Mouse (Mus musculus): Measurements from ENCODE around the gene Acsl6. TPM values are rescaled to one million over a fixed set of nuclear protein-coding genes. Genes with fewer than 3 reads are reported as not detected.
A peak's percentile ranks its signal among the peaks of the same experiment; 100 is the strongest.
"Not testable (repeated sequence)": the region's sequence is repeated elsewhere in the genome, so short reads cannot be mapped to it uniquely, and the experiment has no call there.

The Acsl6 gene
- total RNA-seq (2021): 10 to 100 TPM; 23.3 to 30.9 TPM
- long read RNA-seq, experiment 1, full-length matches to known transcripts: 19 of 41 reads
- long read RNA-seq, experiment 1, partial matches to known transcripts: 6 of 41 reads
- long read RNA-seq, experiment 1, other reads (novel, unspliced or antisense): 16 of 41 reads
- long read RNA-seq, experiment 2, full-length matches to known transcripts: 20 of 29 reads
- long read RNA-seq, experiment 2, partial matches to known transcripts: 5 of 29 reads
- long read RNA-seq, experiment 2, other reads (novel, unspliced or antisense): 4 of 29 reads

DNA sequence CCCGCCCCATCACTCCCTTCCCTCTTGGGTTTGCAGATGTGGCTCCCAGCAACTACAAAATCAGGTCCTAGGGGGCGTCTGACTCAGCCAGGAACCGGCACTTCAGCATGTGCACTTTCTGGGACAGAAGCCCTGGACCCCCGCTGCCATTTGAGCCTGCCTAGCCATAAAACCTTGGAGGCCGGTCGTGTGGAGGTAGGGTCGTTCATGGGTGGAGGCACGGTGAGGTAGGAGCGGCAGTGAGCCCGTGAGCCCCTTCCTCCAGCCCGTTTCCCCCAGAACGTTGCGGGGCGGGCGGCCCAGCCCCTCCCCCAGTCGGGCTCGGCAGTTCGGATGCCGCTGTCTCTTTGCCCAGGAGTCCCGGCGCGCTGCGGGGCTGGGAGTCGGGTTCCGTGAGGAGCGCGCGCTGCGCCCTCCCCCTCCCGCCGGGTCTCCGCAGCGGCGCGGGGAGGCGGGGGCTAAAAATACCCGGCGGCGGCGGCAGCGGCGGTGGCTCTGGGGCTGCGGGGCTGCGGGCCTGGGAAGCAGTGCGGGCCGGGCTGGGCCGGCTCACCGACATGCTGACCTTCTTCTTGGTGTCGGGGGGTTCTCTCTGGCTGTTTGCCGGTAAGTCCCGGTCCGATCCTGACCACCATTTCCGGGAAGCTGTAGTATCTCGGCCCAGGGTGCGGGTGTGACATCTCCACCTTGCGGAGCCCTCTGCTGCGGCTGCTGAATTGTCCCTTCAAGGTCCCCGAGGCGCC lies at the start of gene Acsl6:
Gene Acsl6, plus strand, starts transcription at position 71 of the 743 bp plus-strand sequence.
- no peak for DNase-seq (ENCODE audit: low spot score)

DNA sequence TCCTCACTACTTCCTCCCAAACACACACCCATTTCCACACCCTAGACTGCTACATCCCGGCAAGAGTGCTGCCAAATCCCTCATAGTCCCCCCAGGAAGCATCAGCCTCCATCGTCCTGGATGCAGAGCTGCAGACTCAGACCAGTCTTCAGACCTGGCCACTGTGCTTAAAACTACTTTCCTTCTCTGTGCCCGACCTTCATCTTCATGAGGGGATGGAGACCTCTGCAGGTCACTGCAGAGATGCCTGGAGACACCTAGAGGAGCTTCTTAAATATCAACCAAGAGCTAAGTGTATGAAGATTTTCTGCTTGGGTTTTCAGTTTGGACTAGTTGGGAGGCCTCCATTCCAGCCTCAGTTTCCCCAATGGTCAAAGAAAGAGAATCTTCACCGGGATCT lies 49.5 kb upstream of the Acsl6 start:
- no peak for DNase-seq (ENCODE audit: low spot score)

DNA sequence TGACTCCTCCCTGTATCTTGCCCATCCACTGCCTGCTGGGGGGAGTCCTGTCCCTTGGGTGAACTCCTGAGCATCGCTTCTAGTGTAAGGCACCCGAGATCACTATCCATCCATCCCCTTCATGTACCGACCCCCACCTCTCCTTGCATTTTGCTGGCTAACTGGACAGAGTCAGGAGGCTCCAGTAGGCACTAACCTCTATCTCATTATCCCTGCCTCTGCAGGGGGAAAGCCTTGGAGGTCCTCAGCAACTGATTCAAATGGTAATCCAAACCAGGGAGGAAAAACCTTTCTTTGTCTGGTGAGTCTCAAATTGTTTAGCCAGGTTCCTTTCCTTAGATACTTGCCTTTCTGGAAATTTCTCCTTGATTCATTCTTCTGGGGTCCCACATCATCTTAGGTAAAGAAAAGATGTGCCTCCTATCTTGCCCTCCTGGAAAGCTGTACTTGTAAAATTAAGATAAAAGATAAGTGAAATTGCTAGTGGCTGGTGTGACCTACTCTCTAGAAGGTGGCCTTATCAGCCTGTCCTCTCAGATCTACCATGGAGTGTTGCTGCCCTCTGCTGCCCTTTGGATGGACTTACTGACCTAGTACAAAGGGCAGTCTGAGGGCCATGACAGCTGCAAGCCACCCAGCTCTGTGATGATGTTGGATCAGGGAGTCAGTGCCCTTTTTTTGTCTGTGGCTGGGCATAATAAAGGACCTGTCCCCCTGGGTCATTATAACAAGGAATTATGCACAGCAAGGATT lies 46.8 kb upstream of the Acsl6 start:
- peak; percentile 83 for DNase-seq (ENCODE audit: low spot score)

DNA sequence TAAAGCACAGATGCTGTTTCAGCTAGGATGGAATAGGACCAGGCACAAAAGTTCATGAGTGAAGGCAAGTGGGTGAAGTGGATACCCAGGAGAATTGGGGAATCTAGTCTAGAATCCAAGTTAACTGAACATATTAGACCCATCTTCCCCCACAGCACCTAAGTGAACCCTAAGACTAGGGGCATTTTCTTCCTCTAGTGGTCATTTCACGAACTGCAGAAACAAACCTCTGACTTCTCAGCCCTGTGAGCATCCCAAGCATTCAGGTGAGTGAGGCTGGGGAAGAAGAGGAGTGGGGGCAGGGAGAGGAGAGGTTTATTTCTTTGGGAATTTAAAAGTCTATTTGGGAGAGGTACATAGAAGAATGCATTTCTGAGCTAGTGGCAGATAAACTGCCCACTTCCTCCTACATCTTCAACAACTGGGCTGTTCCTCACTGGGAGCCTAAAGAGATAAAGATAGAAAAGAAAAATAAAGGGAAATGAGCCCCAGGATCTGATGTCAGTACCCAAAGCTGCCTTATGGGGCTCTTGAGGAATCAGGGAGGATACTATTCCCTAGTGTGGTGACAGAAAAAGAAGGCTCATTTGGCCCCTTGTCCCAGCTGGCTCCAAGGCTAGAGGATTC lies 40.1 kb upstream of the Acsl6 start:
- DNase-seq (ENCODE audit: low spot score): no peak

DNA sequence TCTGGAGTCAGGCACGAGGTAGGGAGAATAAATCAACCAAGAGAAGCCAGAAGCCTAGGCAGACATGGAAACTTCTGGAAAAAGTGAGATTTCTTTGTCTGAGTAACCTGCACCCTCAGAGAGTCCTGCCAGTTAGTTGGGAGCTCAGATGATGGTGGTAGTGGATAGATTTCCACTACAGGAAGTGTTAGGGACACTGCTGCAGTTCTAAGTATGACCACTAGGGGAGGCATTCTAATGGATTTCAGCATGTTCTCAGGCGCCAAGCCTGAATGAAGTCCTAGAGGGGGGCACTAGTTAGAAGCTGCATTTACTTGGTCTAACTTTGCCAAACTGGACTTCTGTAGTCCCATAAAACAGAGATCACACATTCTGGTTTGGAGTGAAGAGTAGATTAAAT lies 39.1 kb upstream of the Acsl6 start:
- DNase-seq (ENCODE audit: low spot score): peak; percentile 77

DNA sequence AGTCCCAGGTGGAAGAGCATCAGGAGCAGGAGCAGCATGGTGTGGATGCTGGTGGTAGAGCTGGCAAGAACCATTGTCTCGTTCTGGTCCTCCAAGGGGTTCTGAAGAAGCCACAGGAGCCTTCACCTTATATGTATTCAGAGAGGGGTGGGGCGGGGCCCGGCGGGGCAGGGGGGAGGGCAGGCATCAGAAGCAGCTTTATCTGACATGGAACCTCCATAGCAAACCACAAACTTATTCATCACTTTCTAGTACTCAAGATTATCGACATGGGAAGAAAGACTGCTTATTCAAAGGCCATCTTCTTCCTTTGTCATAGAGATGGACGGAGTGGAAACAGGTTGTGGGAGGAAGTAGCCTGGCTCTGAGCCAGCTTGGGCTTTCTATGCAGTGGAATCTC lies 36.4 kb upstream of the Acsl6 start, which contains the start of gene Il3:
Gene Il3, minus strand, starts transcription at position 101 of the 400 bp plus-strand sequence.
- no peak for DNase-seq (ENCODE audit: low spot score)

DNA sequence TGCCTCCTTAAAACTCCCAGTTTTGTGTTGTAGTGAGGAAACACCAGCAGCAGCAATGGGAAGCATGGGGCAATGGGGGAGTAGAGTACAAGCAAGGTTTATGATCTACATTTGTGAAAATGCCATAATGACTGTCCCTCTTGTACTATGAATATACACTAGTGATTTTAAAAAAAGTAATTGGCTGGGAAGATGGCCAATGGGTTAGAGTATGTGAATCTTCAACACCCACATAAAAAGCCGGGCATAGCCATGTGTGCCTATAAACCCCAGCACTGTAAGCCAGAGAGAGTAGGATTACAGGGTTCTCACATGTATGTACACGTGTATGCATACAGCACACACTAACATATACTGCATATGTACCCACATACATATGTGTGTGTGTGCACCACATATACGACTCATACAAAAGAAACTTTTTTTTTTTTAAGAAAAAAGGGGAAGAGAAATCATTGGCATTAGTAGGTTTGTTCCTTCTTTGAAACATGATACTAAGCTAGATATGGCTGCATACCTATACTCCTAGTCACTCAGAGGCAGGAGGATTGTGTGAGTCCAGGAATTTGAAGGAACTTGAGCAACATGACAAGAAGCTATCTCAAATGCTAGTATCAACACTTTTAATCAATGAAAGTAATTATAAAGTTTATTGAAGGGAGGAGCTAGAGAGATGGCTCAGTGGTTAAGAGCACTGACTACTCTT lies 34.3 kb upstream of the Acsl6 start:
- DNase-seq (ENCODE audit: low spot score): no peak

DNA sequence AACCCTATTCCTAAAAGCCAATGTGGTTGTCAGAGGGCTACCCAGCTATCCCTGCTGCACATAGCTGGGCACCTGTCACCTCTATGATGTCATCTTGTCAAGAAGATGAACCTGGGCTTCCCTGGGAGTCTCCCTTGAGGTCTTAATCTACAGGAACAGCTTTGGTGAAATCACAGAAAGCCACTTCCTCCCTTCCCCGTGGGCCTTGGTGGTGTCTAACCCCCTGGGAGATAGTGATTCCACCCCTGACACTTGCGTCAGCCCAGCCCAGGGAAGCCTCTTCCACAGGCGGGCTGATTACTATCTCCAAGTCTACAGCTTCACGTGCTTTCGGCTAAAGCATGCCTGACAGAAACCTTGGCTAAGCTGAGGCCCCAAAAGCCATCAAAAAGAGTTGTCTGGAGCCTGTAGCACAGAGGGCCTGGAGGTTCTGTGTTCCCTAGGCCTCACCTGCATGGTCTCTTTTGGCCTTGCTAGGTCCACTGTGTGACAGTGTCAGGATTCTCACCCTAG lies 32.1 kb upstream of the Acsl6 start:
- no peak for DNase-seq (ENCODE audit: low spot score)

DNA sequence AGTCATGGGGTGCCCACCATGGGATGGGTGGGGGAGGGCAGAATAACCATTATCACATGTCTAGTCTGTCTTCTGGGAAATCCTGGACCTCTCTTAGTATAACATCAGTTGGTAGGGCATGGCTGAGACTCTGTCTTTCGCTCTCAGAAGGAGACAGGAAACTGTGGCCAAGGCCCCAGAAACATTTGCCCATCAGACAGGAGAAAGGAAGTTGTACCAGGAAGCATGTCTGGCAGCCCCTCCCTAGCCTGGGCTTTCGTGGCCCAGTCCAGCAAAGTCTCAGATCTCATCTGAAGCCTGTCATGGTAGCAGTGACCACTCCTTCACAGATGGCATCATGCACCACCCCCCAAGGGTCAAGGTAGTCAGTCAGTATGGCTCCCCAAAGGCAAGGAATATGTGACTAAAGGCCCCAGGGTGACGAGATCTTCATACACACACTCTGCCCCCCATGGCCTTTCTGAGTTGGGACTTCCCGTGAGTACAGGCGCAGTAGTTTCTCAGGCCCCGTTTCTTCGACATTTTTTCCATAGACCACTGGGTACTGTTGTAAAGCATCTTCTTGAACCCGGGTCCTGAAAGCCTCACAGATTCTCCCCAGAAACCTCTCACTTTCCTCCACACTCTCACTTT lies 15.7 kb upstream of the Acsl6 start:
- no peak for DNase-seq (ENCODE audit: low spot score)

DNA sequence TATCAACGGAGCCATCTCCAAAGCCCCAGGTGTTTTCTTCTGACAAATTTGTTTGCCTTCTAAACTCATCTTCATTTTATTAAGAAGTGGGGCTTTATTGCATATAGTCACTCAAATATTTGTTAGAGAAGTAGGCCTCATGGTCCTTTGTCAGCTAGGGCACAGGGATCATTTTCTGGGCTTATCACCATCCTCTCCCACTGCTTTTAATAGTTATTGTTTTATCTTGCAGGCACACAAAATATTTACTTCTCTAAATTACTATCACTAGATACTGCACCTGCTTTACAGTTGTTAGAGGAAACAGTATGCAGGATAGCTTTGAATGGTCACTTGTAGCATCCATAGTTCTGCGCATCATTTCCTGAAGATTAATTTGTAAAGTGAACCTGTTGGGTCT lies 11.4 kb upstream of the Acsl6 start:
- DNase-seq (ENCODE audit: low spot score): no peak

DNA sequence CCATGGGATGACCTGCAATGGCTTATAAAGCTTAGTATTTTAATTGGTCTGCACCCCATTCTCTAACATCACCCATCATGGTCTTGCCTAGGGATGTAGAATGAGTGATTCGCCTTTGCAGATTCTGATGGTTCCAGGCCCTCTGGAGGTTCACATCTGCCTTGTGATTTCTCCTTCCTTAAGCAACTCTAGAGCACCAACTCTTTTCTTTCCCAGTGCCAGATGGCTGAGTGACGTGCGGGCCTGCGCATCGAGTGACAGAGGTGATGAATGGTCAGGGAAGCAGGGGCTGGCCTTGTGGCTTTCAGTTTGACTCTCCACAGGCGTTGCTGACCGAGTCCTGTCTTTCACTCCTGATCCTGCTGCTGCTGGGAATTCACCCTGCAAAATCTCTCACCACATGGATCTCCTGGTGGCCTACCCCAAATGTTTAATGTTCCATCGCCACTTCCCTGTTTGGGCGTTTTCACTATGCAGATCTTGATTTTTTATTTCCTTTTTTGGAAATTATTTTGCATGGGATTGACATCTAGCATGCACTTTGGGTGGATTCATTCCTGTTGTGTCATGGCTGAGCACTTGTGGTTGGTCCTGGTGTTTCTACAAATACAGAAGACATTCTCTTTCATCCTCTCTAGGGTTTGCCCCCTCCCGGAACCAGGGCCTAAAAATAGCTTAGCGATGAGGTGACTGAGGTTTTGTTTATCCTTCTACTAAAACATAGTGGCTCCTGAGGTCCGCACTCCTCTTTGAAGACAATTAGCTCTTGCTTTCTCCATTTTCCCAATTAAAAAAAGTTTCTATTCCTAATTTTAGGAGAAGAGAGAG lies 9.4 kb upstream of the Acsl6 start:
- no peak for DNase-seq (ENCODE audit: low spot score)

DNA sequence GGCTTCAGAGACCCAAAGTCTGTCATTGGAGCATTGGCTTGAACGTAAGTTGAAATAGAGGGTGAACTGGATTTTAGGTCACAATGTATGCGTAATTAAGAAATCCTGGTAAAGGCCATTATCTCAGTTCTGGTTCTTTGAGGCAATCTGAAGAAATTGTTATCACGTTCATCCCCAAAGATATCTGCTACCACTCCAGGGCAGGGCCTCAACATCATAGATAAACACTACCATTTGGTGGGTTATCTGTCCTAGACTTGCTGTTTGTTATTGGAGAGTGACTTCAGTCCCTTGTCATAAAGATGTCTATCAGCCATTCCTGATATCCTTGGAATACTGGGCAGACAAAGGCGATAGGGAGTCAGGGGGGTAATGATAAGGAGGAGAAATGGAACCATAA lies 7.6 kb upstream of the Acsl6 start:
- DNase-seq (ENCODE audit: low spot score): no peak

DNA sequence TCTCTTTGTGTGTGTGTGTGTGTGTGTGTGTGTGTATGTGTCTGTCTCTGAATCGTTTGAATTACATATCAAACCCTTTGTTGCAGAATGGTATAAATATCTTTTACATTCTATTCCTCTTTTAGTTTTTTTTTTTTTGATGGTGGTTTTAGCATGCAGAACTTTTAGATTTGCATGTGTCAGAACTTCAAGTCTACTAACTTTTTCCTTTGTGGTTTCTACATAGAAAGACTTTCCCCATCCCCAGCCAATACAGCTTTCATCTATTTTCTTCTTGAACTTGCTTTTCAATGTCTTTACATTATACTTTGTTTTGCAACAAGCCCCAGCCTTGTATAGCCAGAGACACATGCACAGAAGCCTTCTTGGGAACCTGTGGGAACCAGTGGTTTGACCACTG lies 6.9 kb upstream of the Acsl6 start:
- DNase-seq (ENCODE audit: low spot score): no peak

DNA sequence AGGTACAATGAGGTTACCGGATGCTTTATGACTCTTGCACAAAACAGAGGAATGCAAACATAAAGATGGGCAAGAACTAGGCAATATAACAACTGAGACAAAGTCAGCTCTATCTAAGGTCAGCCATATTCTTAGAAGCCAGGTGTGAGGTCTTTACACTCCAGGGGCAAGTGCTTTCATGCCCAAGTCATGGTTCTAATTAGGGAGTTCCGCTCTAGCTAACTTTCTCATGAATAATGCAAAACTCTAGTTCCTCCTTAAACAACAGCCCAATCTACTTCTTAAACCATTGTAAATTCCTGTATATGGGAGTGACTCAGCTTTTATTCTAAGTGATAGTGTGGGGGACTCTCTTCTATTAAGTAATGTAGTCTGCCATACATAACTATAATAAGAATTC lies 6.1 kb upstream of the Acsl6 start:
- not testable (repeated sequence) for DNase-seq (ENCODE audit: low spot score)

DNA sequence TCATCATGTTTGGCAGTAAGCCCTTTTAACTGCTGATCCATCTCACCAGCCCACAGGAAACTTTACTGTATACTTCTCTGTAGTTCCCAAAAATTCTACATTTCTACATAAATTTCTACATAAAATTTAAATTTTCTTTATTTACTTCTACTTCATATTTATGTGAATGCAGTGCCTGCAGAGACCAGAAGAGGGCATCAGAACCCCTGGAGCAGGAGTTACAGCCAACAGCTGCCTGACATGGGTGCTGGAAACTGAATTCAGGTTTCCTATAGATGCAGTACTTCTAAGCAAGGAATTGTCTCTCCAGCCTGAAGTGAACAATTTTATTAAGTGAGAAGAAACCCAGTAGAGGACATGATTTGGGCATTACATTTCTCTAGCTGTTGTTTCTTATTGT lies 4.8 kb upstream of the Acsl6 start:
- no peak for DNase-seq (ENCODE audit: low spot score)

DNA sequence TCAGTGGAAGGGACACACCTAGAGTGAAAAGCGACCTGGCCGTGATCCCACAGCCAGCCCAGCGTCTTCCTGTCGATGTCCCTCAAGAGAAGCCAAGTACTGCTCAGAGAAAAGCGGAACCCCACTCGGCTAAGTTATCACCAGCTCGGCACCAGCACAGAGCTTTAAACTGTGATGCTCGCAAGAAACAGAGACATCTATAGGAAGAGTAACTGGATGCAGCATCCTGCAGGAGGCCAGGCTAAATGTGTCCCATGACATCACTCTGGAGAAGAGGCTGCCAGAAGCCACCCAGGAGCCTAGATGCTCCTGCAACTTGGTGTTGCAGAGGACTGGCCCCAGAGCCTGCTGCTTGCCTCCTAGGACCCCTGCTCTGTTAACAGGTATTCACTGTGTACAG lies 1.6 kb upstream of the Acsl6 start:
- DNase-seq (ENCODE audit: low spot score): no peak

DNA sequence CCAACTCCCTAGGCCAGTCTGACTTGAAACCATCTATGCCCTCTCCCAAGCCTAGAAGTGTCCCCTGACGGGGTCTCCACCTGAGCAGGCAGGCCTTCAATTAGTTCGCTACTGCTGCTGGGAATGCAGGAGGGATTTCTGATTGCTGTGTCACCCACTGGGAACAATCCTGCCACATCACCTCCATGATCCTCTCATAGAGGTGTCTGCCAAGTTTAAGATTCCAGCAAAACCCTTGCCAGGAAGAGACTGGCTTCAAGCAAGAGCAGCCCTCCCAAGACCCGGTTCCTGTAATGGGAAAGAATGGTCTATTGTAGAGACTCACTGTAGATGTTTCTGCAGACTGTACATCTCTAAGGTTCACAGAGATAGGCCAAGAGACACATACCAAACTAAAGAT lies 992 bp upstream of the Acsl6 start:
- DNase-seq (ENCODE audit: low spot score): no peak

DNA sequence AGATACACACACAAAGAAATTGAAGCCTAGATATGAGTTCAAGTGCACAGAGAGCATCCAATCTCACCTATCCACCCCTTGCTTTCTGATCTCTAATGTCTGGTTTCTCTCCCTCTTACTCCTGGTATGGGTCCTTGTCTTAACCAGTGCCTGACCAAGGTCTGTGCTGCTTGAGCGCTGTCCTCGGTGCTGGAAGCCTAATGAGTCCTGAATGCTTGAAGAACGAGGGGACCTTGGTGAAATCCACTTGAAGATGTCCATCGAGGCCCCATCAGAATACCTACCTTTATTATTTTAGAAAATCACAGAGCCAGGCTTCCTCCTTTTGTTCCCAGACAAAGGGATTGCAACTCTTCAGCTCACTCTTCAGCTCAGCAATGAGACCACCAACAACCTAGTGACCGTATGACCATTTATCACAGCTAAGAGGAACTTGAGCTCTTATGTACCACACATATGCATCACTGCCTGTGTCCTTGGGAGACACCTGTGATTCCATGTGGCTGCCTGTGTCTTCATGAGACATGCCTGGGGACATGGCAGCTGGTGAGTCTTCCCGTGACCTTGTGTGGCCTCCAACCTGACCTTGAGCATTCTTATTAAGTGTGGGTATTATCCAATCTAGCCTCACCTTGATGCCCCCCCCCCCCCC lies 396 bp upstream of the Acsl6 start:
- DNase-seq (ENCODE audit: low spot score): no peak

DNA sequence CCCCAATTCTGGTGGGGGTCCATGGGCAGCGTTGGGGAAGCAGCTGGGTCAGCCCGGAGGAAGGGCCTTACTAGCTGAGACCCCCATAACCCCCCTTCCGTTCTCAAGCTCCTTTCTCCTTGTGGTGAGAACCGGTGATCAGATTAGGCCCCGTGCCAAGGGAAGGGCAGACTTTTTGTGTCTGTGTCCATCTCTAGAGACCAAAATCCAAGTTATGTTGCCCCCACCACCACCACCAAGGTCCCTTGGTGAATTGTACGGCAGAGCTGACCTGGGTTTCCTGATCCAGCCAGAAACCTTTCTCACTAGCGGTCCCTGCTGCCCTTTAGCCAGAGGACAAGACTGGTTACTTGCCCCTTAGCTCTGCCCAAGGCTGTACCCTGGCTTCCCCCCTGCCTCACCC lies 874 bp downstream of the Acsl6 start:
- DNase-seq (ENCODE audit: low spot score): no peak

Data from gastrocnemius, adult 18-20 months (tissue).